Mouse (Mus musculus): ENCODE measurements around the gene Catspere2. TPM values are rescaled to one million over a fixed set of nuclear protein-coding genes. Genes with fewer than 3 reads are reported as not detected.
"Not testable (repeated sequence)": the region's sequence is repeated elsewhere in the genome, so short reads cannot be mapped to it uniquely, and the experiment has no call there.

Gene Catspere2
- polyA plus RNA-seq, 1 experiment from 2014 or later: 0.11 TPM

GRCm38 (mm10) chr1:178146915-178147314 lies 163.7 kb downstream of the Catspere2 start:
- H3K4me1 ChIP-seq (replicated peaks); H3K9ac ChIP-seq; H3K4me3 ChIP-seq; H3K9me3 ChIP-seq (replicated peaks); H3K36me3 ChIP-seq; H3K27me3 ChIP-seq; ATAC-seq (replicated peaks; ENCODE audit: insufficient number of reproducible peaks, insufficient read depth, low FRiP score, low read depth); H3K4me2 ChIP-seq; H3K27ac ChIP-seq: not testable (repeated sequence)
- whole genome bisulfite sequencing: 56% methylated on average over 4 of the region's 4 CpGs

GRCm38 (mm10) chr1:178182251-178182650 lies 199.0 kb downstream of the Catspere2 start:
- Histone ChIP-seq H3K9ac (no peak overlapping the region), H3K36me3 (no peaks in the 10 kb centered on the region), H3K9me3 (replicated peaks) (no peaks in the 10 kb centered on the region), H3K4me1 (replicated peaks) (no peaks in the 10 kb centered on the region), H3K27ac (no peak overlapping the region), H3K4me3 (no peak overlapping the region), H3K27me3 (no peaks in the 10 kb centered on the region), H3K4me2 (no peak overlapping the region)
- ATAC-seq (replicated peaks; ENCODE audit: insufficient number of reproducible peaks, insufficient read depth, low FRiP score, low read depth): no peak
- WGBS: 90% methylated on average over 2 of the region's 2 CpGs

GRCm38 (mm10) chr1:178185591-178185990 lies 202.4 kb downstream of the Catspere2 start:
- no peak for ATAC-seq (replicated peaks; ENCODE audit: insufficient number of reproducible peaks, insufficient read depth, low FRiP score, low read depth)
- Histone ChIP-seq H3K27ac (no peak overlapping the region), H3K9ac (no peak overlapping the region)

GRCm38 (mm10) chr1:178187216-178187791 lies 204.1 kb downstream of the Catspere2 start, which contains the start of gene Desi2:
Gene Desi2, plus strand, starts transcription at chr1:178187417.
- H3K9me3 ChIP-seq (replicated peaks); H3K36me3 ChIP-seq; H3K4me1 ChIP-seq (replicated peaks); H3K27me3 ChIP-seq: not testable (repeated sequence)
- peak; percentile 98 for ATAC-seq (replicated peaks; ENCODE audit: insufficient number of reproducible peaks, insufficient read depth, low FRiP score, low read depth)
- WGBS: under 1% methylated on average over 37 of the region's 37 CpGs
- peak within 1 kb of the TSS; percentile 80 for H3K4me3 ChIP-seq
- peak within 1 kb of the TSS; percentile 80 for H3K9ac ChIP-seq
- peak within 1 kb of the TSS; percentile 90 for H3K27ac ChIP-seq
- peak within 1 kb of the TSS; percentile 76 for H3K4me2 ChIP-seq

More at GRCm38 (mm10) chr1:178185591-178185990, 202.4 kb downstream of the Catspere2 start:
- no peaks in the 10 kb centered on the region for H3K36me3 ChIP-seq
- H3K27me3 ChIP-seq: no peaks in the 10 kb centered on the region
- peaks cover 5% of the 10 kb centered on the region for H3K4me1 ChIP-seq (replicated peaks)
- H3K9me3 ChIP-seq (replicated peaks): no peaks in the 10 kb centered on the region
- no peak overlapping the region for H3K4me3 ChIP-seq
- H3K4me2 ChIP-seq: no peak overlapping the region

- peak overlapping the region; percentile 54 for H3K4me2 ChIP-seq
- ATAC-seq (replicated peaks; ENCODE audit: insufficient number of reproducible peaks, insufficient read depth, low FRiP score, low read depth): peak; percentile 69
- peaks cover 10% of the 10 kb centered on the region for H3K4me1 ChIP-seq (replicated peaks)
- H3K9me3 ChIP-seq (replicated peaks); H3K27me3 ChIP-seq; H3K36me3 ChIP-seq: not testable (repeated sequence)
- peak overlapping the region; percentile 80 for H3K9ac ChIP-seq
- H3K27ac ChIP-seq: peak overlapping the region; percentile 90
- WGBS: 0% methylated on average over 17 of the region's 38 CpGs
- H3K4me3 ChIP-seq: peak overlapping the region; percentile 80
Measured at GRCm38 (mm10) chr1:178187810-178188209, 204.6 kb downstream of the Catspere2 start.

- Histone ChIP-seq H3K4me3 (peak overlapping the region; percentile 54), H3K4me2 (peak overlapping the region; percentile 76), H3K9ac (peak overlapping the region; percentile 53), H3K36me3 (no peaks in the 10 kb centered on the region), H3K27me3 (no peaks in the 10 kb centered on the region), H3K27ac (peak overlapping the region; percentile 20; the same call in 1 of the 2 replicates), H3K4me1 (replicated peaks) (peaks cover 10% of the 10 kb centered on the region), H3K9me3 (replicated peaks) (no peaks in the 10 kb centered on the region)
- no peak for ATAC-seq (replicated peaks; ENCODE audit: insufficient number of reproducible peaks, insufficient read depth, low FRiP score, low read depth)
- 9% methylated on average over 13 of the region's 13 CpGs for WGBS
Measured at GRCm38 (mm10) chr1:178188386-178188785, 205.2 kb downstream of the Catspere2 start.

GRCm38 (mm10) chr1:178205701-178206325 lies 222.6 kb downstream of the Catspere2 start:
- peak overlapping the region; percentile 55 for H3K27ac ChIP-seq
- 64% methylated on average over 10 of the region's 10 CpGs for WGBS
- H3K36me3 ChIP-seq: no peaks in the 10 kb centered on the region
- H3K4me3 ChIP-seq: no peak overlapping the region
- H3K4me2 ChIP-seq: no peak overlapping the region
- 0 out of 2 replicates have a peak, but pooled peaks cover 3% of the 10 kb centered on the region for H3K9me3 ChIP-seq (replicated peaks)
- no peaks in the 10 kb centered on the region for H3K27me3 ChIP-seq
- peaks cover 14% of the 10 kb centered on the region for H3K4me1 ChIP-seq (replicated peaks)
- ATAC-seq (replicated peaks; ENCODE audit: insufficient number of reproducible peaks, insufficient read depth, low FRiP score, low read depth): no peak
- no peak overlapping the region for H3K9ac ChIP-seq

- H3K4me2 ChIP-seq; H3K36me3 ChIP-seq; H3K9ac ChIP-seq; H3K27ac ChIP-seq; H3K27me3 ChIP-seq; H3K4me3 ChIP-seq; H3K9me3 ChIP-seq (replicated peaks); ATAC-seq (replicated peaks; ENCODE audit: insufficient number of reproducible peaks, insufficient read depth, low FRiP score, low read depth): not testable (repeated sequence)
- H3K4me1 ChIP-seq (replicated peaks): peaks cover 14% of the 10 kb centered on the region
- WGBS: 79% methylated on average over 4 of the region's 4 CpGs
Measured at GRCm38 (mm10) chr1:178207856-178208255, 224.6 kb downstream of the Catspere2 start.

GRCm38 (mm10) chr1:178209966-178210365 lies 226.7 kb downstream of the Catspere2 start:
- Histone ChIP-seq H3K36me3 (no peaks in the 10 kb centered on the region), H3K9ac (no peak overlapping the region), H3K4me2 (no peak overlapping the region), H3K27me3 (no peaks in the 10 kb centered on the region), H3K9me3 (replicated peaks) (no peaks in the 10 kb centered on the region), H3K4me1 (replicated peaks) (peaks cover 14% of the 10 kb centered on the region), H3K27ac (0 out of 2 replicates have a peak overlapping the region, but pooled peaks have one; percentile 46), H3K4me3 (no peak overlapping the region)
- no peak for ATAC-seq (replicated peaks; ENCODE audit: insufficient number of reproducible peaks, insufficient read depth, low FRiP score, low read depth)

- H3K4me2 ChIP-seq: no peak overlapping the region
- H3K9me3 ChIP-seq (replicated peaks): no peaks in the 10 kb centered on the region
- no peak overlapping the region for H3K9ac ChIP-seq
- H3K4me1 ChIP-seq (replicated peaks): no peaks in the 10 kb centered on the region
- H3K36me3 ChIP-seq: no peaks in the 10 kb centered on the region
- no peak overlapping the region for H3K27ac ChIP-seq
- no peaks in the 10 kb centered on the region for H3K27me3 ChIP-seq
- no peak for ATAC-seq (replicated peaks; ENCODE audit: insufficient number of reproducible peaks, insufficient read depth, low FRiP score, low read depth)
- no peak overlapping the region for H3K4me3 ChIP-seq
Measured at GRCm38 (mm10) chr1:178217157-178217556, 233.9 kb downstream of the Catspere2 start.

- Histone ChIP-seq H3K36me3 (no peaks in the 10 kb centered on the region), H3K4me1 (replicated peaks) (no peaks in the 10 kb centered on the region), H3K9ac (no peak overlapping the region), H3K9me3 (replicated peaks) (no peaks in the 10 kb centered on the region), H3K4me3 (no peak overlapping the region), H3K27me3 (no peaks in the 10 kb centered on the region), H3K27ac (peak overlapping the region; percentile 5; the same call in 1 of the 2 replicates), H3K4me2 (no peak overlapping the region)
- no peak for ATAC-seq (replicated peaks; ENCODE audit: insufficient number of reproducible peaks, insufficient read depth, low FRiP score, low read depth)
Measured at GRCm38 (mm10) chr1:178218305-178218704, 235.1 kb downstream of the Catspere2 start.

Data from heart, embryonic 15.5 days (tissue).